ENCODE assay signal across 8 mouse cellular contexts in genomic region chr3:95950763-95951551, GRCm38 (mm10). TPM values are rescaled to one million over a fixed set of nuclear protein-coding genes. Genes with fewer than 3 reads are reported as not detected.
A peak's percentile ranks its signal among the peaks of the same experiment; 100 is the strongest.
DNase-seq lines count a peak whose midpoint lies in the region; ATAC-seq and TF ChIP-seq lines count a peak whose summit lies in the region.

No protein-coding gene starts in this region.

- H3K27me3 ChIP-seq in heart, embryonic 14.5 days (ENCODE audit: control insufficient read depth, insufficient read depth, low read length), result no peaks in the 10 kb centered on the region
- H3K27me3 ChIP-seq in liver, embryonic 14.5 days (ENCODE audit: control insufficient read depth, insufficient read depth, low read length), result no peaks in the 10 kb centered on the region
- no peaks in the 10 kb centered on the region for H3K27me3 ChIP-seq in neural tube, embryonic 11.5 days (ENCODE audit: control insufficient read depth, insufficient read depth, low read length)
- H3K27me3 ChIP-seq in stomach, postnatal 0 days (ENCODE audit: control insufficient read depth, insufficient read depth, low read length), result no peaks in the 10 kb centered on the region

- peak overlapping the region; percentile 81 for H3K9ac ChIP-seq in heart, embryonic 14.5 days (ENCODE audit: low read length)
- H3K9ac ChIP-seq in liver, embryonic 14.5 days (replicated peaks), result peak overlapping the region; percentile 87
- peak overlapping the region; percentile 51 for H3K9ac ChIP-seq in neural tube, embryonic 11.5 days (ENCODE audit: low read length)
- peak overlapping the region; percentile 68 for H3K9ac ChIP-seq in stomach, postnatal 0 days (ENCODE audit: low read length)

- H3K9me3 ChIP-seq in heart, embryonic 14.5 days (ENCODE audit: control insufficient read depth, low read length), result no peaks in the 10 kb centered on the region
- H3K9me3 ChIP-seq in liver, embryonic 14.5 days (ENCODE audit: control insufficient read depth, low read length), result no peaks in the 10 kb centered on the region
- H3K9me3 ChIP-seq in neural tube, embryonic 11.5 days (ENCODE audit: control insufficient read depth, low read length), result no peaks in the 10 kb centered on the region
- no peaks in the 10 kb centered on the region for H3K9me3 ChIP-seq in stomach, postnatal 0 days (ENCODE audit: control insufficient read depth, low read length)

- H3K4me1 ChIP-seq in heart, embryonic 14.5 days (ENCODE audit: control insufficient read depth in 2 of 2, insufficient read depth in 2 of 2, low read length in 2 of 2), result peaks cover 3 to 9% of the 10 kb centered on the region in 2 experiments; a peak in 2 of 4 replicates
- H3K4me1 ChIP-seq in liver, embryonic 14.5 days (replicated peaks; ENCODE audit: control insufficient read depth in 2 of 2, insufficient read depth in 2 of 2, low read length in 1 of 2), result peaks cover 6 to 19% of the 10 kb centered on the region in 2 experiments; a peak in 2 of 4 replicates
- H3K4me1 ChIP-seq in neural tube, embryonic 11.5 days (ENCODE audit: control insufficient read depth, insufficient read depth, low read length), result no peaks in the 10 kb centered on the region
- H3K4me1 ChIP-seq in stomach, postnatal 0 days (replicated peaks; ENCODE audit: control insufficient read depth, insufficient read depth), result no peaks in the 10 kb centered on the region

- DNase-seq in c-Kit-negative CD71-positive TER-119-positive erythroid progenitor cells, embryonic 14.5 days (ENCODE audit: low read depth, low spot score), result peak; percentile 83
- DNase-seq in fibroblast of lung, adult 2 months (ENCODE audit: low read depth), result peak; percentile 76
- DNase-seq in kidney, postnatal 25 days, result peak; percentile 93 to 96
- DNase-seq in liver, embryonic 14.5 days (ENCODE audit: low read depth in 3 of 3, low spot score in 3 of 3), result peak; percentile 74 to 83 (median 75)
- peak; percentile 93 for DNase-seq in neural tube, embryonic 11.5 days (ENCODE audit: low spot score)
- DNase-seq in stomach, postnatal 0 days (ENCODE audit: low spot score), result peak; percentile 92

- H3K27ac ChIP-seq in heart, embryonic 14.5 days (replicated peaks in 1 of 2; ENCODE audit: control insufficient read depth in 1 of 2, insufficient read depth in 1 of 2, low read depth in 2 of 2, low read length in 2 of 2), result peak overlapping the region; percentile 96 to 99
- H3K27ac ChIP-seq in liver, embryonic 14.5 days, result peak overlapping the region; percentile 86
- peak overlapping the region; percentile 95 for H3K27ac ChIP-seq in neural tube, embryonic 11.5 days (ENCODE audit: low read depth, low read length)
- H3K27ac ChIP-seq in stomach, postnatal 0 days (replicated peaks), result peak overlapping the region; percentile 91

- 1% methylated on average over 49 of the region's 49 CpGs for WGBS in heart, embryonic 14.5 days
- under 1% methylated on average over 49 of the region's 49 CpGs for WGBS in liver, embryonic 14.5 days (ENCODE audit: insufficient replicate concordance)
- 1% methylated on average over 49 of the region's 49 CpGs for WGBS in neural tube, embryonic 11.5 days
- WGBS in stomach, postnatal 0 days, result 1% methylated on average over 49 of the region's 49 CpGs

- TF ChIP-seq CTCF in liver, embryonic 14.5 days (IDR thresholded peaks at IDR 0.05; ENCODE audit: low read depth), result no peak
- TF ChIP-seq CTCF in stomach, postnatal 0 days (IDR thresholded peaks at IDR 0.05; ENCODE audit: low read depth), result no peak

- TF ChIP-seq EP300 in liver, embryonic 14.5 days (IDR thresholded peaks at IDR 0.05; ENCODE audit: low read depth), result no peak
- TF ChIP-seq EP300 in stomach, postnatal 0 days (optimal IDR thresholded peaks at IDR 0.05), result no peak

- peak overlapping the region; percentile 50 to 57 for H3K4me3 ChIP-seq in heart, embryonic 14.5 days (ENCODE audit: control insufficient read depth in 1 of 2, insufficient read depth in 1 of 2, low read depth in 1 of 2, low read length in 2 of 2)
- H3K4me3 ChIP-seq in liver, embryonic 14.5 days (ENCODE audit: insufficient read depth in 1 of 2, low read depth in 2 of 2, low read length in 2 of 2), result peak overlapping the region; percentile 68 to 87
- H3K4me3 ChIP-seq in neural tube, embryonic 11.5 days (ENCODE audit: low read depth, low read length), result peak overlapping the region; percentile 37
- H3K4me3 ChIP-seq in stomach, postnatal 0 days (ENCODE audit: low read depth, low read length), result peak overlapping the region; percentile 55

- ATAC-seq in CD4-positive, CD25-positive, alpha-beta regulatory T cell, adult 4 months, result peak; percentile 90
- peak; percentile 90 for ATAC-seq in heart, embryonic 14.5 days (ENCODE audit: insufficient number of reproducible peaks, insufficient read depth, low FRiP score, low read depth)
- ATAC-seq in liver, embryonic 14.5 days (ENCODE audit: insufficient read depth), result peak; percentile 92
- ATAC-seq in neural tube, embryonic 11.5 days (ENCODE audit: insufficient read depth, low FRiP score, low TSS enrichment), result peak; percentile 93
- ATAC-seq in stomach, postnatal 0 days (ENCODE audit: low FRiP score, low TSS enrichment), result peak; percentile 96

- peaks cover 24% of the 10 kb centered on the region for H3K36me3 ChIP-seq in heart, embryonic 14.5 days (ENCODE audit: control insufficient read depth, insufficient read depth, low read length)
- peaks cover 7% of the 10 kb centered on the region for H3K36me3 ChIP-seq in liver, embryonic 14.5 days (replicated peaks; ENCODE audit: control insufficient read depth, insufficient read depth, low read depth)
- peaks cover under 1% of the 10 kb centered on the region; the same call in 1 of the 2 replicates for H3K36me3 ChIP-seq in neural tube, embryonic 11.5 days (ENCODE audit: control insufficient read depth, insufficient read depth, low read length)
- H3K36me3 ChIP-seq in stomach, postnatal 0 days (ENCODE audit: control insufficient read depth, insufficient read depth, low read length), result 0 out of 2 replicates have a peak, but pooled peaks cover under 1% of the 10 kb centered on the region

- H3K4me2 ChIP-seq in heart, embryonic 14.5 days (ENCODE audit: low read length), result peak overlapping the region; percentile 84
- H3K4me2 ChIP-seq in liver, embryonic 14.5 days (ENCODE audit: low read depth), result peak overlapping the region; percentile 87
- H3K4me2 ChIP-seq in neural tube, embryonic 11.5 days (ENCODE audit: low read depth), result peak overlapping the region; percentile 70
- H3K4me2 ChIP-seq in stomach, postnatal 0 days (replicated peaks; ENCODE audit: low read depth), result peak overlapping the region; percentile 68

RNA-seq across cellular contexts. Expression of gene Anp32e, which starts 21.9 kb away (rescaled TPM):
- polyA plus RNA-seq in CD4-positive, CD25-positive, alpha-beta regulatory T cell, adult 4 months (2017; shearing (Covaris generic)), result 100 to 1,000 TPM; 162 to 241 TPM
- 58.3 and 65.3 TPM in 2 replicates for polyA plus RNA-seq in heart, embryonic 14.5 days (2014; fragmentation: Nextera tagmentation; extraction: Ambion mirVana)
- 39.5 and 104 TPM in 2 replicates for polyA plus RNA-seq in liver, embryonic 14.5 days (2012; rRNA removed)
- polyA plus RNA-seq in liver, embryonic 14.5 days (2014; fragmentation: Nextera tagmentation; extraction: Ambion mirVana), result 39.5 and 45.3 TPM in 2 replicates
- polyA plus RNA-seq in neural tube, embryonic 11.5 days (2014; fragmentation: Nextera tagmentation; extraction: Ambion mirVana), result 119 and 131 TPM in 2 replicates
- 60.4 and 67.2 TPM in 2 replicates for polyA plus RNA-seq in stomach, postnatal 0 days (2015; fragmentation: Nextera tagmentation; extraction: Ambion mirVana)

RNA-seq across cellular contexts. Expression of gene Plekho1, which starts 44.8 kb away (rescaled TPM):
- polyA plus RNA-seq in CD4-positive, CD25-positive, alpha-beta regulatory T cell, adult 4 months (2017; shearing (Covaris generic)), result 10 to 100 TPM in 1 of 2 experiments, 1 to 10 TPM in 1; 9.8 to 10.1 TPM
- polyA plus RNA-seq in heart, embryonic 14.5 days (2014; fragmentation: Nextera tagmentation; extraction: Ambion mirVana), result 65.0 and 73.7 TPM in 2 replicates
- 6.1 and 9.0 TPM in 2 replicates for polyA plus RNA-seq in liver, embryonic 14.5 days (2012; rRNA removed)
- 3.6 and 5.4 TPM in 2 replicates for polyA plus RNA-seq in liver, embryonic 14.5 days (2014; fragmentation: Nextera tagmentation; extraction: Ambion mirVana)
- 72.8 and 79.5 TPM in 2 replicates for polyA plus RNA-seq in neural tube, embryonic 11.5 days (2014; fragmentation: Nextera tagmentation; extraction: Ambion mirVana)
- 26.1 and 30.6 TPM in 2 replicates for polyA plus RNA-seq in stomach, postnatal 0 days (2015; fragmentation: Nextera tagmentation; extraction: Ambion mirVana)

RNA-seq across cellular contexts. Expression of gene Car14, which starts 46.5 kb away (rescaled TPM):
- polyA plus RNA-seq in CD4-positive, CD25-positive, alpha-beta regulatory T cell, adult 4 months (2017; shearing (Covaris generic)), result under 1 TPM in 1 of 2 experiments, not detected in 1; 0.39 TPM
- 45.5 and 49.7 TPM in 2 replicates for polyA plus RNA-seq in heart, embryonic 14.5 days (2014; fragmentation: Nextera tagmentation; extraction: Ambion mirVana)
- polyA plus RNA-seq in liver, embryonic 14.5 days (2012; rRNA removed), result 4.8 and 5.3 TPM in 2 replicates
- 9.3 and 11.1 TPM in 2 replicates for polyA plus RNA-seq in liver, embryonic 14.5 days (2014; fragmentation: Nextera tagmentation; extraction: Ambion mirVana)
- polyA plus RNA-seq in neural tube, embryonic 11.5 days (2014; fragmentation: Nextera tagmentation; extraction: Ambion mirVana), result 35.7 and 36.5 TPM in 2 replicates
- 0.68 and 1.1 TPM in 2 replicates for polyA plus RNA-seq in stomach, postnatal 0 days (2015; fragmentation: Nextera tagmentation; extraction: Ambion mirVana)

RNA-seq across cellular contexts. Expression of gene Aph1a, which starts 57.2 kb away (rescaled TPM):
- 10 to 100 TPM; 14.8 to 19.9 TPM for polyA plus RNA-seq in CD4-positive, CD25-positive, alpha-beta regulatory T cell, adult 4 months (2017; shearing (Covaris generic))
- polyA plus RNA-seq in heart, embryonic 14.5 days (2014; fragmentation: Nextera tagmentation; extraction: Ambion mirVana), result 38.4 and 48.0 TPM in 2 replicates
- polyA plus RNA-seq in liver, embryonic 14.5 days (2012; rRNA removed), result 26.2 and 28.6 TPM in 2 replicates
- polyA plus RNA-seq in liver, embryonic 14.5 days (2014; fragmentation: Nextera tagmentation; extraction: Ambion mirVana), result 14.0 and 16.1 TPM in 2 replicates
- 35.9 and 36.2 TPM in 2 replicates for polyA plus RNA-seq in neural tube, embryonic 11.5 days (2014; fragmentation: Nextera tagmentation; extraction: Ambion mirVana)
- polyA plus RNA-seq in stomach, postnatal 0 days (2015; fragmentation: Nextera tagmentation; extraction: Ambion mirVana), result 33.4 and 37.6 TPM in 2 replicates

RNA-seq across cellular contexts. Expression of gene BC028528, which starts 59.2 kb away (rescaled TPM):
- polyA plus RNA-seq in CD4-positive, CD25-positive, alpha-beta regulatory T cell, adult 4 months (2017; shearing (Covaris generic)), result 1 to 10 TPM; 1.0 to 3.3 TPM
- polyA plus RNA-seq in heart, embryonic 14.5 days (2014; fragmentation: Nextera tagmentation; extraction: Ambion mirVana), result 45.1 and 51.7 TPM in 2 replicates
- 3.2 and 5.1 TPM in 2 replicates for polyA plus RNA-seq in liver, embryonic 14.5 days (2012; rRNA removed)
- 3.8 and 5.1 TPM in 2 replicates for polyA plus RNA-seq in liver, embryonic 14.5 days (2014; fragmentation: Nextera tagmentation; extraction: Ambion mirVana)
- polyA plus RNA-seq in neural tube, embryonic 11.5 days (2014; fragmentation: Nextera tagmentation; extraction: Ambion mirVana), result 10.8 and 14.6 TPM in 2 replicates
- 14.2 and 14.8 TPM in 2 replicates for polyA plus RNA-seq in stomach, postnatal 0 days (2015; fragmentation: Nextera tagmentation; extraction: Ambion mirVana)

Comparison
In these comparisons a context has a peak if more than half of its experiments do, and no peak if none do; other contexts are left out.
1. Peak in every context shown above with its lines: DNase-seq, ATAC-seq, H3K4me3 ChIP-seq and H3K27ac ChIP-seq.